Mouse (Mus musculus): ENCODE results near the gene Olfr887. TPM values are rescaled to one million over a fixed set of nuclear protein-coding genes. Genes with fewer than 3 reads are reported as not detected.

Gene Olfr887
- total RNA-seq (2022), result not detected

DNA sequence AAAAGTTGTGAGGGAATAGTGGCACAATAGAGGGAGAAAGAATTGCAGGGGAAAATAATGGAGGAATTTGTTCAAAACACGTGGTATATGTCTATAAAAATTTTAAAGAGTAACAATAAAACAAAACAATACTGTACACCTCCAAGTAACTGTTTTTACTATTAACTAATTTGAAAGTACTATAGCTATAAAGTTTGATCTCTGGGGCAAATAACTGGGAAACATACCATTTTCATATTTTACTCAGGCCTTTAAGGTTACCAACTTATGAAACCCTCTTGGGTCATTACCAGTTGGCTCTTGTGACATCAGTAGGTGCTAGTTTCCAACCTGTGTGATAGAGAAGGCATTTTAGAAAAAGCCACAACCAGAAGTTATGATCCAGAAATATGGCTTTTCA, at the start of gene Olfr887:
Gene Olfr887, plus strand, starts transcription at position 301 of the 400 bp plus-strand sequence.
- DNase-seq (ENCODE audit: low spot score in 2 of 2), result no peak

DNA sequence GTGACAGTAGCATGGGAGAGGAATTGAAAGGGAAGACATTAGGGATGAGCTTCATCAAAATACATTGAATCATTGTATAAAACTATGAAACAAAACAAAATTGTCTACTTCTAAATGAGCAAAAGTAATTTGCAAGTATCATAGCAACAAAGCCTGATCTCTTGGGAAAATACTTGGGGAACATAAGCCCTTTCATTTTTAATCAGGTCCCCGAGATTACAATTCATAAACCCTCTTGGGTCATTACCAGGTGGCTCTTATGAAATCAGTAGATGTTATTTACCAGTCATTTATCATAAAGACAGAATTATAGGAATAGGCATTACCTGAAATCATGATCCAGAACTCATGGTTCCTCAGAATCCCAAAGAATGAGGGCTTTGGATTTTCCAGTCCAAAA, 37.6 kb upstream of the Olfr887 start, which contains the start of gene Olfr884:
Gene Olfr884, plus strand, starts transcription at position 301 of the 400 bp plus-strand sequence.
- no peak for DNase-seq (ENCODE audit: low spot score in 2 of 2)

DNA sequence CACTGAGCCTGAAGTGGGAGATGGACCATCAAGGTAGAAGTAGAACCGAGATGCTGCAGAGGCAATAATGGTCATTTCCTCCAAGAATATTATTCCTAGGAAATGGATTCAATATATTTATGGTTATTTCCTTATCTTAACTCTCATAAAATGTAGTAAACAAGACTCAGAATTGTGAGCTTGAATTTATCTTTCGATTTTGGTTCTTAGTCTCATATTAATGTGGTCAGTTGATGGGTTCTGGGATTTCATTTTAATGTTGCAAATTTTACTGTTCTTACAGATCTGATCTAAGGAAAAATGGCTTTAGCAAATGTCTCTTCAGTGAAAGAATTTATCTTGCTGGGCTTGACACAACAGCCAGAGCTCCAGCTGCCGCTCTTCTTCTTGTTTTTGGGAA, 22.9 kb upstream of the Olfr887 start, which contains the start of gene Olfr885:
Gene Olfr885, plus strand, starts transcription at position 301 of the 400 bp plus-strand sequence.
- DNase-seq (ENCODE audit: low spot score in 2 of 2), result no peak

DNA sequence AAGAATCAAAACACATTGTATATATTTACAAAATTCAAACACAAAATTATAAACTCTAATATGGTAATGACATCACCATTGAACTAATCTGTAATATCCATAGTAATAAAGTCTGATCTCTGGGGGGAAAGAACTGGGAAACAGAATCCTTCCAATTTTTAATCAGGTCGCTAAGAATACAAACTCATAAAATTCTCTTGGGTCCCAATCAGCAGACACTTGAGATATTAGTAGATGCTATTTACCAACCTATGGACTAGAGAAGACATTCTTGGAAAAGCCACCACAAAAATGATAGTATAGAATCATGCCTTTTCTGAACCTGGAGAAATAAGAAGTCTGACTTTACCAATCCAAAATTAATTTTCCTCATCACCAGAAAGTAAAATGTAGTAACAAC, 24.0 kb downstream of the Olfr887 start, which contains the start of gene Olfr888:
Gene Olfr888, plus strand, starts transcription at position 301 of the 400 bp plus-strand sequence.
- DNase-seq (ENCODE audit: low spot score in 2 of 2), result no peak

DNA sequence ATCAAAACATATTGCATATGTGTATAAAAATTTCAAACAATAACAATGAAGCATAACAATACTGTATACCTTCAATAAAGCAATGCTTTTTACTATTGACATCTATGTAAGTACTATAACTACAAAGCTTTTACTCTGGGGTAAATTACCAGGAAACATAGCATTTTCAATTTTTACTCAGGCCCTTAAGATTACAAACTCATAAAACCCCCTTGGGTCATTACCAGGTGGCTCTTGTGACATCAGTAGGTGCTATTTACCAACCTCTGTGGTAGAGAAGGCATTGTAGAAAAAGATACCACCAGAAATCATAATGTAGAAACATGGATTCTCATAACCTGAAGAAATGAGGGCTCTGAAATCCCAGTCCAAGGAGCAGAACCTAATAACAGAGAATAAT, 31.0 kb downstream of the Olfr887 start, which contains the start of gene Olfr889:
Gene Olfr889, plus strand, starts transcription at position 301 of the 400 bp plus-strand sequence.
- no peak for DNase-seq (ENCODE audit: low spot score in 2 of 2)

Other genes starting within 250 kb of the Olfr887 start
- not detected for gene Olfr877, start 229.8 kb upstream of the Olfr887 start, total RNA-seq (2022)
- gene Olfr145, start 187.3 kb upstream of the Olfr887 start, total RNA-seq (2022), result not detected
- not detected for gene Olfr878, start 166.2 kb upstream of the Olfr887 start, total RNA-seq (2022)
- gene Olfr881, start 92.2 kb upstream of the Olfr887 start, total RNA-seq (2022), result not detected
- not detected for gene Olfr883, start 58.3 kb upstream of the Olfr887 start, total RNA-seq (2022)
- gene Olfr884, start 37.5 kb upstream of the Olfr887 start, total RNA-seq (2022), result not detected
- not detected for gene Olfr885, start 22.8 kb upstream of the Olfr887 start, total RNA-seq (2022)
- not detected for gene Olfr888, start 24.1 kb downstream of the Olfr887 start, total RNA-seq (2022)
- not detected for gene Olfr889, start 31.1 kb downstream of the Olfr887 start, total RNA-seq (2022)
- not detected for gene Olfr890, start 58.4 kb downstream of the Olfr887 start, total RNA-seq (2022)
- not detected for gene Olfr891, start 96.7 kb downstream of the Olfr887 start, total RNA-seq (2022)
- gene Olfr893, start 124.3 kb downstream of the Olfr887 start, total RNA-seq (2022), result not detected
- not detected for gene Olfr894, start 134.0 kb downstream of the Olfr887 start, total RNA-seq (2022)
- not detected for gene Olfr143, start 168.7 kb downstream of the Olfr887 start, total RNA-seq (2022)
- not detected for gene Olfr895, start 183.8 kb downstream of the Olfr887 start, total RNA-seq (2022)
- gene Olfr896-ps1, start 207.0 kb downstream of the Olfr887 start, total RNA-seq (2022), result not detected
- gene Olfr25, start 245.0 kb downstream of the Olfr887 start, total RNA-seq (2022), result not detected